Mouse (Mus musculus) urinary bladder, postnatal 0 days (tissue): Measurements from ENCODE around the gene Spag8. TPM values are rescaled to one million over a fixed set of nuclear protein-coding genes. Genes with fewer than 3 reads are reported as not detected.

ENCODE experiments used
- microRNA-seq: library from miRNA; unstranded; fragments of <30 nt; microRNA quantifications from one replicate; pipeline ENCODE4, GENCODE M21; 2016
- polyA plus RNA-seq: library from polyadenylated mRNA; unstranded; fragments of >200 nt; fragmentation: Nextera tagmentation; extraction: Ambion mirVana; gene quantifications from 2 replicates; pipeline ENCODE4 v1.2.1, GENCODE M21; 2015

Gene Spag8
- polyA plus RNA-seq = 0.10 TPM in 1 of 2 replicates, not detected in the other

DNA sequence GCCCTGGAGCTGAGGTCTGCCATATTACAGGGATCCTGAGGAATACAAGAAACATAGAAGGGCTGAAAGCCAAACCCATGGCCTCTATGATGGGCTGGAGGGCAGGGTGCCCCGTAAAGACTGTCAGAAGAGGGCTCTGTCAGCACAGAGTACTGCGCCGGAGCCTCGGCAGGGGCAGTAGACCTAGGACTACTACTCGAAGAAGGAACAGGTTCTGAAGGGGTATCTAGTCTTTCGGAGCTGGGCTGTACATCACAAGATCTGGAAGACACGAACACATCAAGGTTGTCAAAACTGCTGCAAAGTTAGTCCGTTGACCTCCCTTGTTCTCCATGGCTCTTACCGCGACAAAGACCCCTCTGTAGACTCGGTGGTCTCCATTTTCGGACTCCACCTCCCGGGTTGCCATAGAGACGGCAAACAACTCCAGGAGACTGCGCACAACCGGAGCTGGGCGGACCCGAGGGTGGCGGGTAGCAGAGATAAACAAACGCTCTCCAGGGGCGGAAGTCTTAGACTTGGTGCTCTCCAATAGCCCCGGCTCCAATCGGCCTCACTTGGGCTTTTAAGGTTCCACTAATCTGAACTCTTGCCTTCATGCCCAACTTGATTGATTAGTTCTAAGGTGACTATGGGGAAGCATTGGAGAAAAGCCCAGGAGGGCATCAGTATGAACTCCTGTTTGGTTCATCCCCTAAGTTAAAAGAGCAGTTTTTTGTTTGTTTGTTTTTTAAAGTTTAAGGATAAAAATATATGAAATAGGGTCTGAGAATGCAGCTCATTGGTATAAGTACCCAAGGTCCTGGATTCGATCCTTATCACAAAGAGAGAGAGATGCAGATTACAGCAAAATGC is at the start of gene Spag8:
Spag8 (minus strand) TSS at position 434 of the 855 bp plus-strand sequence.

GRCm38 (mm10) chr4:43700707-43701106 is 47.3 kb upstream of the Spag8 start, which contains the start of gene Olfr70:
Olfr70 (minus strand) TSS chr4:43700807.

DNA sequence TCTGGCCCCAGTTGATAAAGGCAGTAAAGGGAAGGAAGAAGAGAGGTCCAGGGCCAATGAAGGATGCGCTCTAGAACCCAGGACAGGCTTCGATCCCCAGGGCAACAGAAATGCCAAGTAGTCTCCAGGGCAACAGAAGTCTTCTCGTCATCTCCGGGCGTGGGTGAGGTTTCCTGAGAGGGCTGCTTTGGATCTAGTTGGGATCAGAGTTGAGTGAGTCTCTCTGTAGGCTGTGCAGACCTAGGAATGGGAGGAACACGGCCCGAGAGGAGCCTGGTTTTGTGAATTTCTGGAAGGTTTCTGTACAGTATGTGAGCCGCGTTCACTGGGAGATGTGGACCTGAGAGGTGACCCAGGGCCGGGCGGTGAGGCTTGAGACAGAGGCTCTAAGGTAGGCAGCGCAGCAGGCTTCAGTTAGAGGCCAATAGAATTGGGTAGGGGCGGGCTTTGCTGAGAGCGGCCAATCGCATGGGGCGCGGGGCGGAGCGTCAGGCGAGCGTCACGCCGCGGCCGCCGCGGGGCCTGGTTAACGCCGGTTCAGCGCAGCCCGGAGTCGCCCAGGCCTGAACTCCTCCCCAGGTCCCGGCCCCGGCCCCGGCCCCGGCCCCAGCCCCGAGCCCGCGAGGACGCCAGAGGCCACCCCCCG is 15.5 kb upstream of the Spag8 start, which contains the start of the genes Tmem8b and Fam221b:
Tmem8b (plus strand) TSS at position 190 of the 646 bp plus-strand sequence.
Fam221b (minus strand) TSS at position 364 of the 646 bp plus-strand sequence.

GRCm38 (mm10) chr4:43656339-43657109 is 3.1 kb upstream of the Spag8 start, which contains the start of gene Hint2:
Hint2 (minus strand) TSS chr4:43656466.

DNA sequence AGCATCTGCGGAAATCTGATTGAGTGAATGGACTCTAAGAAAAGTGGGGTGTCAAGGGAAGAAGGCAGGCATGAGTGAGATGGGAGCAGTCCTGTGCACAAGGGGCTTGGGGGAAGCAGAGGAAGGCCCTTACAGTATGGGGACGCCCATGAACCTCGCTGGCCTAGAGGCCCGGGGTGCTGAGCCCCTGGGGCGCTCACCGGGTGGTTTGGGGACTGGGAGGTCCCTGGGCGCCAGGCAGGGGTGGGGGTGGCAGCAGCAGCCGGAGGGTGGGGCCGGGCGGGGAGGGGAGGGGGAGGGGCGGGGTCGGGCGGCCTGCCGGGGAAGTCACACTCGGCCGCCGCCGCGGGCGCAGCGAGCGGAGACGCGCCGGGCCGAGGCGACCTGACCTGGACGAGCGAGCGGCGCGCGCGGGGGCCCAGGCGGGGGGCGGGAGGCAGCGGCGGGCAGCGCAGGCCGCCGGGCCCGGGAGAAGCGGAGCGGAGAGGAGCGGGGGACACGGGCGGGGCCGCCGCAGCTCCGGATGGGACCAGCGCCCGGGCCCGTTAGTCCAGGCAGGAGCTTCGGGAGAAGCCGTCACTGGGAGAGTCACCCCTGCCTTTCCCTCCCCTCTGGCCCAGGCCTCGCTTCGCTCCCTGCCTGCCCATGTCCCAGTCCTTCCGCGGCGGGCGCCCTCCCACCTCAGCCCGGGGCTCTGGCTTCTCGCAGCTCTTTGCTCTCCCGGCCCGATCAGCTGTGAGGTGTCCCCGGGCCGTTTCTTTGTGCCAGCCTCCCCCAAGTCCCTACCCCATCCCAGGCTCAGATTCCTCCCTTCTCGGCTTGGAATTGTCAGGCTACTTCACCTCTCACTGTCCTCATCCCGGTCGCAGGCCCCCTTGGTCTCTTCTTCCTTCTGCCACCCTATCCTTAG is 22.1 kb downstream of the Spag8 start, which contains the start of gene Npr2:
Npr2 (plus strand) TSS at position 890 of the 910 bp plus-strand sequence.

Small RNA genes lying within 50 kb of the gene (microRNA-seq; reads per million reads assigned to microRNA genes)
- not detected for gene Gm25262

Other genes starting within 250 kb of the Spag8 start
- 0.27 TPM in 1 of 2 replicates, not detected in the other for gene Fam166b, start 224.5 kb downstream of the Spag8 start, polyA plus RNA-seq
- 8.8 and 9.1 TPM in 2 replicates for gene Tesk1, start 211.7 kb downstream of the Spag8 start, polyA plus RNA-seq
- gene Cd72, start 199.0 kb downstream of the Spag8 start, polyA plus RNA-seq = 3.1 and 3.8 TPM in 2 replicates
- not detected in 2 replicates for gene Sit1, start 169.9 kb downstream of the Spag8 start, polyA plus RNA-seq
- 470 and 488 TPM in 2 replicates for gene Ccdc107, start 160.7 kb downstream of the Spag8 start, polyA plus RNA-seq
- gene Arhgef39, start 153.9 kb downstream of the Spag8 start, polyA plus RNA-seq = 13.1 and 13.4 TPM in 2 replicates
- gene Car9, start 146.6 kb downstream of the Spag8 start, polyA plus RNA-seq = 3.2 TPM in 2 replicates
- 9,877 and 11,778 TPM in 2 replicates for gene Tpm2, start 129.8 kb downstream of the Spag8 start, polyA plus RNA-seq
- 87.8 and 96.0 TPM in 2 replicates for gene Creb3, start 91.3 kb downstream of the Spag8 start, polyA plus RNA-seq
- 176 and 198 TPM in 2 replicates for gene Tln1, start 90.9 kb downstream of the Spag8 start, polyA plus RNA-seq
- gene Rgp1, start 74.9 kb downstream of the Spag8 start, polyA plus RNA-seq = 12.0 TPM in 2 replicates
- 6.8 and 7.0 TPM in 2 replicates for gene Gba2, start 74.7 kb downstream of the Spag8 start, polyA plus RNA-seq
- not detected in 2 replicates for gene Msmp, start 69.1 kb downstream of the Spag8 start, polyA plus RNA-seq
- gene Npr2, start 21.7 kb downstream of the Spag8 start, polyA plus RNA-seq = 8.3 and 8.5 TPM in 2 replicates
- gene Hint2, start 2.9 kb upstream of the Spag8 start, polyA plus RNA-seq = 114 and 122 TPM in 2 replicates
- gene Tmem8b, start 15.4 kb upstream of the Spag8 start, polyA plus RNA-seq = 3.0 and 3.4 TPM in 2 replicates
- 1.5 and 2.7 TPM in 2 replicates for gene Fam221b, start 15.6 kb upstream of the Spag8 start, polyA plus RNA-seq
- gene Olfr70, start 47.2 kb upstream of the Spag8 start, polyA plus RNA-seq = not detected in 2 replicates
- gene Olfr71, start 56.7 kb upstream of the Spag8 start, polyA plus RNA-seq = not detected in 2 replicates
- 6.1 and 7.9 TPM in 2 replicates for gene Hrct1, start 73.6 kb upstream of the Spag8 start, polyA plus RNA-seq
- 0.42 and 0.43 TPM in 2 replicates for gene Spaar, start 76.4 kb upstream of the Spag8 start, polyA plus RNA-seq
- not detected in 2 replicates for gene Olfr159, start 117.4 kb upstream of the Spag8 start, polyA plus RNA-seq
- gene Olfr156, start 170.3 kb upstream of the Spag8 start, polyA plus RNA-seq = not detected in 2 replicates
- not detected in 2 replicates for gene Olfr157, start 186.6 kb upstream of the Spag8 start, polyA plus RNA-seq
- gene Olfr155, start 198.0 kb upstream of the Spag8 start, polyA plus RNA-seq = not detected in 2 replicates
- gene Reck, start 221.9 kb upstream of the Spag8 start, polyA plus RNA-seq = 11.2 and 15.7 TPM in 2 replicates